ENCODE assay signal across 8 mouse cellular contexts in the genomic region with DNA sequence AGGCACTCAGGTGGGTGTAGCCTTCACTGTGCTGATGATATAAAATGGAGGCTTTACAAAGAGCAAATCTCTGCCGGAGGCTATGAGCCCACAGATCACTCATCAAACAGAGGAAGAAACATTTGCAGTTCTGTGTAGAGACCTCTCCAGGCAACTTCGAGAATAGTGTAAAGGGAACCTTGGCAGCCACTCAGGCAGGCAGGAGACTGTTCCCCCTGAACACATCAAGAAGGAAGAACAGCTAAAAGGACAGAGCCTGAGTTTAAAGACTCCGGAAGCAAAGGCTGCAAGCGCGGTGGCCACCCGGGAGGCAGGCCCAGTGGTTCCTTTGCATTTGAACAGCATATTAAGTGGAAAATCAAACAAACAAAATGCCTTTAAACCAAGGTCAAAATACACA. TPM values are rescaled to one million over a fixed set of nuclear protein-coding genes. Genes with fewer than 3 reads are reported as not detected.
A peak's percentile ranks its signal among the peaks of the same experiment; 100 is the strongest.
DNase-seq lines count a peak whose midpoint lies in the region; ATAC-seq and TF ChIP-seq lines count a peak whose summit lies in the region.

No protein-coding gene starts in this region.

- H3K9ac ChIP-seq in heart, embryonic 15.5 days, result peak overlapping the region; percentile 6; the same call in 1 of the 2 replicates
- H3K9ac ChIP-seq in midbrain, embryonic 12.5 days (replicated peaks), result peak overlapping the region; percentile 41

- no peaks in the 10 kb centered on the region for H3K9me3 ChIP-seq in heart, embryonic 15.5 days (replicated peaks)
- H3K9me3 ChIP-seq in midbrain, embryonic 12.5 days, result no peaks in the 10 kb centered on the region

- no peaks in the 10 kb centered on the region for H3K36me3 ChIP-seq in thymus, adult 2 months (ENCODE audit: control insufficient read depth, insufficient read depth, low read length)
- H3K36me3 ChIP-seq in heart, embryonic 15.5 days, result no peaks in the 10 kb centered on the region
- no peaks in the 10 kb centered on the region for H3K36me3 ChIP-seq in midbrain, embryonic 12.5 days

- peaks cover 21% of the 10 kb centered on the region for H3K4me1 ChIP-seq in thymus, adult 2 months (replicated peaks; ENCODE audit: control insufficient read depth, insufficient read depth, low read length)
- H3K4me1 ChIP-seq in heart, embryonic 15.5 days (replicated peaks), result peaks cover 61% of the 10 kb centered on the region
- H3K4me1 ChIP-seq in midbrain, embryonic 12.5 days, result peaks cover 58% of the 10 kb centered on the region

- 3% methylated on average over 6 of the region's 6 CpGs for WGBS in thymus, adult 2 months
- WGBS in heart, embryonic 15.5 days, result 7% methylated on average over 6 of the region's 6 CpGs
- 2% methylated on average over 6 of the region's 6 CpGs for WGBS in midbrain, embryonic 12.5 days

- TF ChIP-seq POLR2A in thymus, adult 2 months (IDR thresholded peaks at IDR 0.05; ENCODE audit: control insufficient read depth, extremely low read depth, insufficient read depth, low read length, poor library complexity), result no peak

- peak overlapping the region; percentile 75 for H3K4me2 ChIP-seq in heart, embryonic 15.5 days
- peak overlapping the region; percentile 80 for H3K4me2 ChIP-seq in midbrain, embryonic 12.5 days (replicated peaks)

- TF ChIP-seq CTCF in thymus, adult 2 months (IDR thresholded peaks at IDR 0.05; ENCODE audit: borderline replicate concordance, control insufficient read depth, extremely low read depth, insufficient read depth, low read length, poor library complexity), result no peak

- no peak for ATAC-seq in heart, embryonic 15.5 days (replicated peaks; ENCODE audit: insufficient number of reproducible peaks, insufficient read depth, low FRiP score, low read depth)
- no peak for ATAC-seq in midbrain, embryonic 12.5 days (ENCODE audit: low FRiP score, low read depth)

- H3K4me3 ChIP-seq in thymus, adult 2 months (ENCODE audit: control insufficient read depth, insufficient read depth, low read length), result no peak overlapping the region; the same call in 1 of the 2 replicates
- peak overlapping the region; percentile 58 for H3K4me3 ChIP-seq in heart, embryonic 15.5 days
- peak overlapping the region; percentile 77 for H3K4me3 ChIP-seq in midbrain, embryonic 12.5 days

- no peaks in the 10 kb centered on the region for H3K27me3 ChIP-seq in thymus, adult 2 months (ENCODE audit: control insufficient read depth, insufficient read depth, low read length)
- H3K27me3 ChIP-seq in heart, embryonic 15.5 days, result no peaks in the 10 kb centered on the region
- H3K27me3 ChIP-seq in midbrain, embryonic 12.5 days, result peaks cover 18% of the 10 kb centered on the region

- DNase-seq in adrenal gland, adult (ENCODE audit: inconsistent age in 2 of 2, low spot score in 1 of 2), result peak; percentile 48 to 78
- DNase-seq in adrenal gland, adult 18-20 months (ENCODE audit: low spot score in 2 of 2), result no peak
- peak; percentile 14 for DNase-seq in thymus, adult 2 months
- no peak for DNase-seq in thymus, postnatal 36 days
- DNase-seq in layer of hippocampus, adult 9-11 months, result peak; percentile 58
- no peak for DNase-seq in gastrocnemius, postnatal 10 days

- H3K27ac ChIP-seq in thymus, adult 2 months (ENCODE audit: control insufficient read depth, insufficient read depth, low read length), result no peak overlapping the region
- peak overlapping the region; percentile 1; the same call in 1 of the 2 replicates for H3K27ac ChIP-seq in heart, embryonic 15.5 days
- H3K27ac ChIP-seq in midbrain, embryonic 12.5 days (replicated peaks), result no peak overlapping the region

RNA-seq across cellular contexts. Expression of gene Ubl3, which starts 2.2 kb away (rescaled TPM):
- total RNA-seq in adrenal gland, adult 18-20 months (2021), result 100 to 1,000 TPM; 152 to 163 TPM
- 45.3 and 48.2 TPM in 2 replicates for polyA plus RNA-seq in thymus, adult 2 months (2012; rRNA removed)
- 65.5 and 67.6 TPM in 2 replicates for polyA plus RNA-seq in heart, embryonic 15.5 days (2015; fragmentation: Nextera tagmentation; extraction: Ambion mirVana)
- polyA plus RNA-seq in midbrain, embryonic 12.5 days (2016; fragmentation: Nextera tagmentation; extraction: Ambion mirVana), result 78.0 and 79.7 TPM in 2 replicates
- 10 to 100 TPM; 81.3 to 82.0 TPM for total RNA-seq in gastrocnemius, postnatal 10 days (2021)

Comparison
In these comparisons a context has a peak if more than half of its experiments do, and no peak if none do; other contexts are left out.
1. DNase-seq: peak in adrenal gland, adult (2 of 2), thymus, adult 2 months (single experiment) and layer of hippocampus, adult 9-11 months (single experiment); none in adrenal gland, adult 18-20 months (0 of 2), thymus, postnatal 36 days (0 of 2) and gastrocnemius, postnatal 10 days (single experiment).